Mouse (Mus musculus): ENCODE data around the gene Zrsr2. TPM values are rescaled to one million over a fixed set of nuclear protein-coding genes. Genes with fewer than 3 reads are reported as not detected.
A peak's percentile ranks its signal among the peaks of the same experiment; 100 is the strongest.

Zrsr2 gene
- polyA plus RNA-seq (2015; fragmentation: Nextera tagmentation; extraction: Ambion mirVana): 47.7 and 50.2 TPM in 2 replicates

DNA sequence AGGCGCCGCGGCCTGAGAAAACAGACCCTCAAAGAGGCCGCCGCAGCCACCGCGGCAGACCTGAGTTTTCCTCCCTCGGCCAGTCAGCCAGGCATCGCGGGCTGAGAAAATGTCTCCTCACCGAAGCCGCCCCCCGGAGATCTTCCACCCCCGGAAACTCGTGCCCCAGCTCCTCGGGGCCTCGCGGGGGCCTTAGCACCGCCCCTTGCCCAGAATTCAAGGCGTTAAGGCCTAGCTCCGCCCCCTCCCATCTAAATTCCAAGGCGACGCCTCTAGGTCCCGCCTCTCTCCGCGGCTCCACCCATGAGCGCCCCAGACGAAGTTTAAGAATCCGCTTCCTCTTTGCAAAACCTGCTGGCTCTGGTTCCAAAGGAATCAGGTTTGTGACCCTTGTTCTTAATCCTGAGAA lies at the start of gene Zrsr2:
Zrsr2 (minus strand) TSS at position 195 of the 409 bp plus-strand sequence.
- peak within 1 kb of the TSS; percentile 95 for H3K27ac ChIP-seq (ENCODE audit: low read length)

GRCm38 (mm10) chrX:164004809-164005208 lies 46.3 kb upstream of the Zrsr2 start:
- H3K9ac ChIP-seq (replicated peaks; ENCODE audit: low read depth, low read length): no peak overlapping the region
- no peaks in the 10 kb centered on the region for H3K9me3 ChIP-seq (ENCODE audit: control insufficient read depth, low read length)
- no peak overlapping the region for H3K27ac ChIP-seq (ENCODE audit: low read length)
- H3K4me2 ChIP-seq (ENCODE audit: low read length): no peak overlapping the region
- no peak overlapping the region for H3K4me3 ChIP-seq (replicated peaks; ENCODE audit: low read length)
- ATAC-seq: peak; percentile 76
- H3K36me3 ChIP-seq (ENCODE audit: control insufficient read depth, insufficient read depth): no peaks in the 10 kb centered on the region
- H3K27me3 ChIP-seq (replicated peaks; ENCODE audit: control insufficient read depth, insufficient read depth, low read length): no peaks in the 10 kb centered on the region
- no peaks in the 10 kb centered on the region for H3K4me1 ChIP-seq (replicated peaks; ENCODE audit: control insufficient read depth, insufficient read depth, low read length)
- 21% methylated on average over 2 of the region's 2 CpGs for WGBS

More for the DNA sequence above, at the start of gene Zrsr2:
- Histone ChIP-seq H3K4me1 (replicated peaks; ENCODE audit: control insufficient read depth, insufficient read depth, low read length) (peaks cover 8% of the 10 kb centered on the region; the same call in 1 of the 2 replicates), H3K9ac (replicated peaks; ENCODE audit: low read depth, low read length) (peak within 1 kb of the TSS; percentile 71), H3K36me3 (ENCODE audit: control insufficient read depth, insufficient read depth) (no peaks in the 10 kb centered on the region), H3K4me3 (replicated peaks; ENCODE audit: low read length) (peak within 1 kb of the TSS; percentile 74), H3K4me2 (ENCODE audit: low read length) (peak within 1 kb of the TSS; percentile 47), H3K27me3 (replicated peaks; ENCODE audit: control insufficient read depth, insufficient read depth, low read length) (no peaks in the 10 kb centered on the region), H3K9me3 (ENCODE audit: control insufficient read depth, low read length) (no peaks in the 10 kb centered on the region)
- 14% methylated on average over 25 of the region's 29 CpGs for WGBS
- peak; percentile 98 for ATAC-seq

GRCm38 (mm10) chrX:163999848-164000247 lies 41.4 kb upstream of the Zrsr2 start:
- WGBS: 71% methylated on average over 1 of the region's 1 CpGs
- H3K27me3 ChIP-seq (replicated peaks; ENCODE audit: control insufficient read depth, insufficient read depth, low read length): no peaks in the 10 kb centered on the region

GRCm38 (mm10) chrX:163996754-163997153 lies 38.3 kb upstream of the Zrsr2 start:
- Histone ChIP-seq H3K36me3 (ENCODE audit: control insufficient read depth, insufficient read depth) (no peaks in the 10 kb centered on the region), H3K4me3 (replicated peaks; ENCODE audit: low read length) (no peak overlapping the region), H3K4me1 (replicated peaks; ENCODE audit: control insufficient read depth, insufficient read depth, low read length) (no peaks in the 10 kb centered on the region), H3K27me3 (replicated peaks; ENCODE audit: control insufficient read depth, insufficient read depth, low read length) (no peaks in the 10 kb centered on the region), H3K4me2 (ENCODE audit: low read length) (no peak overlapping the region), H3K27ac (ENCODE audit: low read length) (no peak overlapping the region), H3K9ac (replicated peaks; ENCODE audit: low read depth, low read length) (no peak overlapping the region), H3K9me3 (ENCODE audit: control insufficient read depth, low read length) (no peaks in the 10 kb centered on the region)
- 97% methylated on average over 3 of the region's 3 CpGs for WGBS
- ATAC-seq: no peak

More at GRCm38 (mm10) chrX:163999848-164000247, 41.4 kb upstream of the Zrsr2 start:
- ATAC-seq: no peak
- H3K27ac ChIP-seq (ENCODE audit: low read length): no peak overlapping the region
- no peak overlapping the region for H3K4me2 ChIP-seq (ENCODE audit: low read length)
- no peak overlapping the region for H3K4me3 ChIP-seq (replicated peaks; ENCODE audit: low read length)
- H3K9ac ChIP-seq (replicated peaks; ENCODE audit: low read depth, low read length): no peak overlapping the region
- no peaks in the 10 kb centered on the region for H3K4me1 ChIP-seq (replicated peaks; ENCODE audit: control insufficient read depth, insufficient read depth, low read length)
- no peaks in the 10 kb centered on the region for H3K36me3 ChIP-seq (ENCODE audit: control insufficient read depth, insufficient read depth)
- no peaks in the 10 kb centered on the region for H3K9me3 ChIP-seq (ENCODE audit: control insufficient read depth, low read length)

DNA sequence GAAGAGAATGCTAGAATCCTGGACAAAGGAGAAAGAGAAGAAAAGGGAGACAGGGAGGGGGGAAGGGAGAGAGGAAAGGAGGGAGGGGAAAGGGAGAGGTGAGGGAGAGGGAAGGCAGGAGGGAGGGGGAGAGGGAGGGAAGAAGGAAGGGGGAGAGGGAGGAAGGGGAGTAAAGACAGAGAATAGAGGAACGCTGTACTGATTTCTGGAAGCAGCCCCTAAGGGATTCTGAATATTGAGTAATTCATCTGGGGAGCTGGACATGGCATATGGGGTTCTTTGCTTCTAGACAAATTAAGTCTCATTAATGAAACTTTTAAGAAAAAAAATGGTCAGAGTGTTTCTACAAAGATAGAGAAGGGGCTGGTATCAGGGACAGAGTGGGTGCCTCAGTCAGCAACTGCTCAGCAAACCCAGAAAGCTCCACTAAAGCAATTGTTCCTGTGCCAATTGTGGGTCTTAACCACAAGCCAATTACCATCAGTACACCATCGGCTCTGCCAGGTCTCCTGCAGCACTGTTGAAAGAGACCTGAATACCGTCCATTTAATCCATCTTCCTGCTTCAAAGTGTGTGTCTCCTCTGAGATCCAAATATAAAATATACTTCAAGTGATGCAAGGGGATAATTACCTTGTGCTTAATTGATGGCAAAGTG lies 29.4 kb upstream of the Zrsr2 start:
- Histone ChIP-seq H3K27me3 (replicated peaks; ENCODE audit: control insufficient read depth, insufficient read depth, low read length) (no peaks in the 10 kb centered on the region), H3K9me3 (ENCODE audit: control insufficient read depth, low read length) (no peaks in the 10 kb centered on the region), H3K4me2 (ENCODE audit: low read length) (no peak overlapping the region), H3K9ac (replicated peaks; ENCODE audit: low read depth, low read length) (no peak overlapping the region), H3K4me1 (replicated peaks; ENCODE audit: control insufficient read depth, insufficient read depth, low read length) (no peaks in the 10 kb centered on the region), H3K27ac (ENCODE audit: low read length) (no peak overlapping the region), H3K4me3 (replicated peaks; ENCODE audit: low read length) (no peak overlapping the region), H3K36me3 (ENCODE audit: control insufficient read depth, insufficient read depth) (no peaks in the 10 kb centered on the region)
- WGBS: 28% methylated on average over 3 of the region's 3 CpGs
- ATAC-seq: peak; percentile 75

GRCm38 (mm10) chrX:163982129-163982528 lies 23.7 kb upstream of the Zrsr2 start:
- no peak for ATAC-seq
- Histone ChIP-seq H3K27ac (ENCODE audit: low read length) (no peak overlapping the region), H3K4me1 (replicated peaks; ENCODE audit: control insufficient read depth, insufficient read depth, low read length) (no peaks in the 10 kb centered on the region), H3K36me3 (ENCODE audit: control insufficient read depth, insufficient read depth) (no peaks in the 10 kb centered on the region), H3K9me3 (ENCODE audit: control insufficient read depth, low read length) (no peaks in the 10 kb centered on the region), H3K27me3 (replicated peaks; ENCODE audit: control insufficient read depth, insufficient read depth, low read length) (no peaks in the 10 kb centered on the region), H3K9ac (replicated peaks; ENCODE audit: low read depth, low read length) (no peak overlapping the region), H3K4me2 (ENCODE audit: low read length) (no peak overlapping the region), H3K4me3 (replicated peaks; ENCODE audit: low read length) (no peak overlapping the region)
- 73% methylated on average over 6 of the region's 6 CpGs for WGBS

DNA sequence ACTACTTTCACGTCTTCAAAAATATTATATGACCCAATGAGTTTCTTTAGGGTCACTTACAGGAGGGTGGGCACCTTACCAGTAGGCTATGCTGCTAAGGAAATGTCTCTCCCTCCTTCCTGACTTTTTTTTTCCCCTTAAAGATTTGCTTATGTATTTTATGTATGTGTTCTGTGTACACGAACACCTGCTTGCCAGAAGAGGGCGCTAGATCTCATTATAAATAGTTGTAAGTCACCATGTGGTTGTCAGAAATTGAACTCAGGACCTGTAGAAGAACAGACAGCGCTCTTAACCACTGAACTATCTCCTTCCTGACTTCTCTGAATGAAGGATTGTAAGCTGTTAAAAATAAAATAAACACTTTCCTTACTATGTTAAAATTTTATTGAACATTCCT lies 23.0 kb upstream of the Zrsr2 start:
- Histone ChIP-seq H3K9me3 (ENCODE audit: control insufficient read depth, low read length) (no peaks in the 10 kb centered on the region), H3K4me1 (replicated peaks; ENCODE audit: control insufficient read depth, insufficient read depth, low read length) (no peaks in the 10 kb centered on the region), H3K27ac (ENCODE audit: low read length) (no peak overlapping the region), H3K9ac (replicated peaks; ENCODE audit: low read depth, low read length) (no peak overlapping the region), H3K36me3 (ENCODE audit: control insufficient read depth, insufficient read depth) (no peaks in the 10 kb centered on the region), H3K27me3 (replicated peaks; ENCODE audit: control insufficient read depth, insufficient read depth, low read length) (no peaks in the 10 kb centered on the region), H3K4me2 (ENCODE audit: low read length) (no peak overlapping the region), H3K4me3 (replicated peaks; ENCODE audit: low read length) (no peak overlapping the region)
- WGBS: 55% methylated on average over 4 of the region's 4 CpGs
- no peak for ATAC-seq

- Histone ChIP-seq H3K27ac (ENCODE audit: low read length) (no peak overlapping the region), H3K36me3 (ENCODE audit: control insufficient read depth, insufficient read depth) (no peaks in the 10 kb centered on the region), H3K4me3 (replicated peaks; ENCODE audit: low read length) (no peak overlapping the region), H3K9ac (replicated peaks; ENCODE audit: low read depth, low read length) (no peak overlapping the region), H3K9me3 (ENCODE audit: control insufficient read depth, low read length) (no peaks in the 10 kb centered on the region), H3K4me1 (replicated peaks; ENCODE audit: control insufficient read depth, insufficient read depth, low read length) (no peaks in the 10 kb centered on the region), H3K27me3 (replicated peaks; ENCODE audit: control insufficient read depth, insufficient read depth, low read length) (no peaks in the 10 kb centered on the region), H3K4me2 (ENCODE audit: low read length) (no peak overlapping the region)
- WGBS: 100% methylated on average over 1 of the region's 1 CpGs
- ATAC-seq: no peak
Observed at GRCm38 (mm10) chrX:163981092-163981491, 22.6 kb upstream of the Zrsr2 start.

DNA sequence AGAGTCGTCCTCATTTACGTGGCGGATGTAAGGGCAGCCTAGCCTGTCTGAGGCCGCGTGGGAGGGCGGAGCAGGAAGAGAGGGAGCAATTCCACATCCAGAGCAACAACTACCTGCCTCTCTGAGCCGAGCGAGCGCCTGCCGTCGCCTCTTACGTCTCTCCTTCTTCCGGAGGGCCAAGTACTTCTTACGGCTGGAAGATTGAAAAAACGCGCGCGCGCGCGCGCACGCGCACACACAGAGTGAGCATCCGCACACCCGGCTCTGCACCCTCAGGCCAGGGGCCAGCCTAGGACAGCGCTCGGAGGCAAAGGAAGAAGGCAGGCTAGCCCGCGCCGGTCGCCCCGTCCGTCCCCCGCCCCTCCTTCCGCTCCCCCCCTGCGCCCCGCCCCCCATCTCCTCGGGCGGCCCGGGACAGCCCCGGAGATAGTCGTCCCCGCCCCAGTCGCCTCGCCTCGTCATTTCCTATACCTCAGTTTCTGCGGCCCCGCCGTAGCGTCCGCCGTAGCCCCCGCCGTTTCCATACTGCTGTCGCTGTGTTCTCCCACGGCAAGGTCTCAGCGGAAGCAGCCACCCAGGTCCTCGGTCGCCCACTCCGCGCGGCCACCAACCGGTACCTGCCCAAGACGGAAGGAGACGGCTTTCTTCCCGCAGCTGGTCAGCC lies 526 bp downstream of the Zrsr2 start:
- Histone ChIP-seq H3K36me3 (ENCODE audit: control insufficient read depth, insufficient read depth) (0 out of 2 replicates have a peak, but pooled peaks cover 2% of the 10 kb centered on the region), H3K27ac (ENCODE audit: low read length) (peak overlapping the region; percentile 95), H3K4me1 (replicated peaks; ENCODE audit: control insufficient read depth, insufficient read depth, low read length) (peaks cover 8% of the 10 kb centered on the region; the same call in 1 of the 2 replicates), H3K27me3 (replicated peaks; ENCODE audit: control insufficient read depth, insufficient read depth, low read length) (no peaks in the 10 kb centered on the region), H3K4me3 (replicated peaks; ENCODE audit: low read length) (peak overlapping the region; percentile 74), H3K9me3 (ENCODE audit: control insufficient read depth, low read length) (no peaks in the 10 kb centered on the region), H3K4me2 (ENCODE audit: low read length) (peak overlapping the region; percentile 46), H3K9ac (replicated peaks; ENCODE audit: low read depth, low read length) (peak overlapping the region; percentile 71)
- 28% methylated on average over 44 of the region's 67 CpGs for WGBS
- ATAC-seq: peak; percentile 94
